ENCODE assay signal across 14 mouse cellular contexts in genomic region chr1:142985516-142985915, GRCm38 (mm10).
DNase-seq lines count a peak whose midpoint lies in the region; ATAC-seq and TF ChIP-seq lines count a peak whose summit lies in the region.
"Had no signal": no experiment of that assay in that cellular context is flagged by ENCODE, and none has a peak within 500 bp of the region (broad histone marks: within the 10 kb centered on the region; RNA-seq: fewer than 3 reads in every experiment).

No protein-coding gene starts in this region.

- no peak for ATAC-seq in midbrain, embryonic 14.5 days (ENCODE audit: low FRiP score, low TSS enrichment)
- no peak for ATAC-seq in midbrain, postnatal 0 days (ENCODE audit: low FRiP score)
- no peak for ATAC-seq in forebrain, postnatal 0 days

- H3K36me3 ChIP-seq in midbrain, embryonic 14.5 days (ENCODE audit: control insufficient read depth, insufficient read depth, low read length): no peaks in the 10 kb centered on the region
- no peaks in the 10 kb centered on the region for H3K36me3 ChIP-seq in midbrain, postnatal 0 days (ENCODE audit: insufficient read depth, low read length)
- no peaks in the 10 kb centered on the region for H3K36me3 ChIP-seq in forebrain, postnatal 0 days (ENCODE audit: insufficient read depth)
- H3K36me3 ChIP-seq: hindbrain, embryonic 10.5 days had no signal

- no peak overlapping the region for H3K4me2 ChIP-seq in midbrain, embryonic 14.5 days (ENCODE audit: low read length)
- no peak overlapping the region for H3K4me2 ChIP-seq in midbrain, postnatal 0 days (ENCODE audit: low read depth, low read length, poor library complexity, severe bottlenecking)
- no peak overlapping the region for H3K4me2 ChIP-seq in forebrain, postnatal 0 days (ENCODE audit: low read depth)

- H3K27me3 ChIP-seq in midbrain, embryonic 14.5 days (ENCODE audit: control insufficient read depth, insufficient read depth, low read length): no peaks in the 10 kb centered on the region
- H3K27me3 ChIP-seq in midbrain, postnatal 0 days (ENCODE audit: insufficient read depth, low read length): no peaks in the 10 kb centered on the region
- no peaks in the 10 kb centered on the region for H3K27me3 ChIP-seq in forebrain, postnatal 0 days (ENCODE audit: insufficient read depth, low read length)
- H3K27me3 ChIP-seq: megakaryocyte, embryonic 14.5 days had no signal

- no peak overlapping the region for H3K9ac ChIP-seq in midbrain, embryonic 14.5 days (replicated peaks; ENCODE audit: low read length)
- no peak overlapping the region for H3K9ac ChIP-seq in midbrain, postnatal 0 days (replicated peaks; ENCODE audit: low read length, poor library complexity, severe bottlenecking)
- H3K9ac ChIP-seq in forebrain, postnatal 0 days: no peak overlapping the region

- H3K9me3 ChIP-seq in midbrain, embryonic 14.5 days (ENCODE audit: control insufficient read depth, low read length): no peaks in the 10 kb centered on the region
- no peaks in the 10 kb centered on the region for H3K9me3 ChIP-seq in midbrain, postnatal 0 days (ENCODE audit: low read length)
- no peaks in the 10 kb centered on the region for H3K9me3 ChIP-seq in forebrain, postnatal 0 days (ENCODE audit: low read length)
- H3K9me3 ChIP-seq: hindbrain, embryonic 10.5 days; megakaryocyte, embryonic 14.5 days had no signal

- WGBS in midbrain, embryonic 14.5 days: 45% methylated on average over 1 of the region's 1 CpGs
- 39% methylated on average over 1 of the region's 1 CpGs for WGBS in midbrain, postnatal 0 days
- 10% methylated on average over 1 of the region's 1 CpGs for WGBS in forebrain, postnatal 0 days

- TF ChIP-seq CTCF in midbrain, postnatal 0 days (IDR thresholded peaks at IDR 0.05): no peak
- no peak for TF ChIP-seq CTCF in forebrain, postnatal 0 days (IDR thresholded peaks at IDR 0.05; ENCODE audit: low read depth)

- no peak overlapping the region for H3K27ac ChIP-seq in midbrain, embryonic 14.5 days (replicated peaks; ENCODE audit: low read depth, low read length)
- H3K27ac ChIP-seq in midbrain, postnatal 0 days (ENCODE audit: low read depth, low read length): no peak overlapping the region
- H3K27ac ChIP-seq in forebrain, postnatal 0 days (ENCODE audit: low read depth, low read length): no peak overlapping the region
- H3K27ac ChIP-seq: gastrocnemius, adult 2 months; hindbrain, embryonic 10.5 days had no signal

- peak; percentile 72 for DNase-seq in heart, adult 11 months
- DNase-seq in heart, adult 8-10 months (ENCODE audit: low spot score): no peak
- DNase-seq in midbrain, embryonic 14.5 days: peak; percentile 31
- no peak for DNase-seq in midbrain, postnatal 0 days (ENCODE audit: low spot score)
- DNase-seq in adrenal gland, postnatal 25 days: peak; percentile 62
- DNase-seq in right cerebral cortex, postnatal 4 days: peak; percentile 45
- DNase-seq in forebrain, postnatal 0 days: no peak
- DNase-seq: gastrocnemius, adult 2 months; kidney, adult 18-20 months; layer of hippocampus, adult 9-11 months; thymus, postnatal 36 days had no signal

- H3K4me1 ChIP-seq in midbrain, embryonic 14.5 days (ENCODE audit: control insufficient read depth, insufficient read depth, low read length): no peaks in the 10 kb centered on the region
- no peaks in the 10 kb centered on the region for H3K4me1 ChIP-seq in midbrain, postnatal 0 days (ENCODE audit: insufficient read depth, low read length)
- no peaks in the 10 kb centered on the region for H3K4me1 ChIP-seq in forebrain, postnatal 0 days (ENCODE audit: insufficient read depth)
- H3K4me1 ChIP-seq: megakaryocyte, embryonic 14.5 days had no signal

- H3K4me3 ChIP-seq in midbrain, embryonic 14.5 days (replicated peaks; ENCODE audit: low read depth, low read length): no peak overlapping the region
- H3K4me3 ChIP-seq in midbrain, postnatal 0 days (ENCODE audit: low read depth, low read length): no peak overlapping the region
- no peak overlapping the region for H3K4me3 ChIP-seq in forebrain, postnatal 0 days (ENCODE audit: low read depth, low read length)
- H3K4me3 ChIP-seq: gastrocnemius, adult 2 months; hindbrain, embryonic 10.5 days; megakaryocyte, embryonic 14.5 days; myocyte had no signal

Comparison
In these comparisons a context has a peak if more than half of its experiments do, and no peak if none do; other contexts are left out.
1. DNase-seq: peak in heart, adult 11 months (single experiment), midbrain, embryonic 14.5 days (single experiment), adrenal gland, postnatal 25 days (single experiment) and right cerebral cortex, postnatal 4 days (single experiment); none in heart, adult 8-10 months (single experiment), midbrain, postnatal 0 days (single experiment) and forebrain, postnatal 0 days (single experiment).